Mouse (Mus musculus) forebrain, embryonic 13.5 days (tissue): ENCODE results near the gene Tceal9. TPM values are rescaled to one million over a fixed set of nuclear protein-coding genes. Genes with fewer than 3 reads are reported as not detected.
"Not testable (repeated sequence)": the region's sequence is repeated elsewhere in the genome, so short reads cannot be mapped to it uniquely, and the experiment has no call there.

Experiments used
- ATAC-seq: fragments of 200-750 bp; cut with Nextera tagmentation; 2 replicates; pipeline ENCODE4 v1.8.0; 2017
- H3K27ac ChIP-seq: fragments of 300-500 bp; sonication (generic); 2 replicates; pipeline ENCODE4 v1.5.1; 2015; ENCODE audit warnings: inconsistent platforms, mild to moderate bottlenecking, moderate library complexity
- H3K27me3 ChIP-seq: fragments of 300-500 bp; sonication (generic); 2 replicates; pipeline ENCODE4 v1.6.1; 2015; ENCODE audit warnings: mild to moderate bottlenecking, inconsistent platforms
- H3K36me3 ChIP-seq: fragments of 300-500 bp; sonication (generic); 2 replicates; pipeline ENCODE4 v1.6.1; 2015; ENCODE audit warnings: mild to moderate bottlenecking, inconsistent platforms; ENCODE audit not compliant: poor library complexity, severe bottlenecking
- H3K4me1 ChIP-seq: fragments of 300-500 bp; sonication (generic); 2 replicates; pipeline ENCODE4 v1.6.1; 2015; ENCODE audit warnings: inconsistent platforms
- H3K4me2 ChIP-seq: fragments of 300-500 bp; sonication (generic); 2 replicates; pipeline ENCODE4 v1.6.1; 2015; ENCODE audit warnings: inconsistent platforms, mild to moderate bottlenecking, moderate library complexity
- H3K4me3 ChIP-seq: fragments of 300-500 bp; sonication (generic); 2 replicates; pipeline ENCODE4 v1.5.1; 2015; ENCODE audit warnings: mild to moderate bottlenecking, inconsistent platforms
- H3K9ac ChIP-seq: fragments of 300-500 bp; sonication (generic); 2 replicates; pipeline ENCODE4 v1.6.1; 2015; ENCODE audit warnings: mild to moderate bottlenecking, inconsistent platforms
- H3K9me3 ChIP-seq: fragments of 300-500 bp; sonication (generic); replicated peaks from 2 replicates; pipeline ENCODE4 v1.6.1; 2016; ENCODE audit warnings: inconsistent platforms
- WGBS: fragments of 180-500 bp; shearing (Covaris S2); methylation state at CpG from one replicate; pipeline ENCODE4 v1.1.7; 2015; 5-methylcytosine and 5-hydroxymethylcytosine counted together
- polyA plus RNA-seq: library from polyadenylated mRNA; unstranded; fragments of >200 nt; fragmentation: Nextera tagmentation; extraction: Ambion mirVana; gene quantifications from 2 replicates; pipeline ENCODE4 v1.2.1, GENCODE M21; 2015

The Tceal9 gene
- 385 and 419 TPM in 2 replicates for polyA plus RNA-seq

- peak within 1 kb of the TSS; percentile 61 for H3K4me3 ChIP-seq
Observed at GRCm38 (mm10) chrX:136244574-136245229, at the start of gene Tceal9. Gene Tceal9, plus strand, starts transcription at chrX:136245079.

GRCm38 (mm10) chrX:136195193-136195944 lies 49.5 kb upstream of the Tceal9 start:
- no peak overlapping the region for H3K27ac ChIP-seq
- H3K9me3 ChIP-seq = no peaks in the 10 kb centered on the region
- H3K9ac ChIP-seq = no peak overlapping the region
- H3K4me1 ChIP-seq = no peaks in the 10 kb centered on the region
- H3K4me3 ChIP-seq = no peak overlapping the region
- WGBS = 83% methylated on average over 16 of the region's 16 CpGs
- no peaks in the 10 kb centered on the region for H3K36me3 ChIP-seq
- H3K4me2 ChIP-seq = no peak overlapping the region
- H3K27me3 ChIP-seq = no peaks in the 10 kb centered on the region; the same call in 1 of the 2 replicates
- no peak for ATAC-seq

More at GRCm38 (mm10) chrX:136244574-136245229, at the start of gene Tceal9:
- WGBS = 17% methylated on average over 20 of the region's 20 CpGs
- no peaks in the 10 kb centered on the region for H3K27me3 ChIP-seq
- H3K4me1 ChIP-seq = peaks cover 4% of the 10 kb centered on the region; the same call in 1 of the 2 replicates
- no peaks in the 10 kb centered on the region for H3K9me3 ChIP-seq
- H3K36me3 ChIP-seq = peaks cover 12% of the 10 kb centered on the region; the same call in 1 of the 2 replicates
- peak within 1 kb of the TSS; percentile 83 for H3K27ac ChIP-seq
- peak within 1 kb of the TSS; percentile 55 for H3K4me2 ChIP-seq
- H3K9ac ChIP-seq = peak within 1 kb of the TSS; percentile 77
- peak; percentile 96 for ATAC-seq

- Histone ChIP-seq H3K9ac (no peak overlapping the region), H3K4me3 (no peak overlapping the region), H3K27ac (no peak overlapping the region), H3K4me1 (no peaks in the 10 kb centered on the region), H3K9me3 (no peaks in the 10 kb centered on the region), H3K27me3 (no peaks in the 10 kb centered on the region; the same call in 1 of the 2 replicates), H3K36me3 (no peaks in the 10 kb centered on the region), H3K4me2 (no peak overlapping the region)
- ATAC-seq = no peak
- 28% methylated on average over 1 of the region's 1 CpGs for WGBS
Observed at GRCm38 (mm10) chrX:136196873-136197272, 48.0 kb upstream of the Tceal9 start.

GRCm38 (mm10) chrX:136203257-136203656 lies 41.6 kb upstream of the Tceal9 start:
- peaks cover 2% of the 10 kb centered on the region; the same call in 1 of the 2 replicates for H3K27me3 ChIP-seq
- H3K27ac ChIP-seq = no peak overlapping the region

GRCm38 (mm10) chrX:136203664-136204066 lies 41.2 kb upstream of the Tceal9 start, which contains the start of gene Tceal5:
Gene Tceal5, minus strand, starts transcription at chrX:136203876.
- no peaks in the 10 kb centered on the region for H3K9me3 ChIP-seq
- H3K36me3 ChIP-seq = no peaks in the 10 kb centered on the region
- H3K4me3 ChIP-seq = peak within 1 kb of the TSS; percentile 41
- 21% methylated on average over 9 of the region's 9 CpGs for WGBS
- peaks cover 2% of the 10 kb centered on the region; the same call in 1 of the 2 replicates for H3K27me3 ChIP-seq
- peak within 1 kb of the TSS; percentile 58 for H3K4me2 ChIP-seq
- ATAC-seq = peak; percentile 94
- H3K4me1 ChIP-seq = no peaks in the 10 kb centered on the region
- no peak within 1 kb of the TSS for H3K27ac ChIP-seq
- peak within 1 kb of the TSS; percentile 58 for H3K9ac ChIP-seq

More at GRCm38 (mm10) chrX:136203257-136203656, 41.6 kb upstream of the Tceal9 start:
- Histone ChIP-seq H3K9me3 (no peaks in the 10 kb centered on the region), H3K4me1 (no peaks in the 10 kb centered on the region), H3K4me2 (peak overlapping the region; percentile 58), H3K36me3 (no peaks in the 10 kb centered on the region), H3K4me3 (peak overlapping the region; percentile 41), H3K9ac (peak overlapping the region; percentile 58)
- no peak; the same call in 1 of the 2 replicates for ATAC-seq
- WGBS = 17% methylated on average over 7 of the region's 7 CpGs

- Histone ChIP-seq H3K27me3 (peaks cover 2% of the 10 kb centered on the region; the same call in 1 of the 2 replicates), H3K4me3 (no peak overlapping the region), H3K4me1 (no peaks in the 10 kb centered on the region), H3K9me3 (no peaks in the 10 kb centered on the region), H3K27ac (no peak overlapping the region), H3K36me3 (no peaks in the 10 kb centered on the region), H3K4me2 (no peak overlapping the region), H3K9ac (no peak overlapping the region)
- ATAC-seq = no peak
- 81% methylated on average over 6 of the region's 6 CpGs for WGBS
Observed at GRCm38 (mm10) chrX:136204406-136204805, 40.5 kb upstream of the Tceal9 start.

GRCm38 (mm10) chrX:136213396-136213795 lies 31.5 kb upstream of the Tceal9 start:
- Histone ChIP-seq H3K9ac (no peak overlapping the region), H3K9me3 (no peaks in the 10 kb centered on the region), H3K4me3 (no peak overlapping the region), H3K27me3 (no peaks in the 10 kb centered on the region; the same call in 1 of the 2 replicates), H3K4me2 (no peak overlapping the region), H3K36me3 (0 out of 2 replicates have a peak, but pooled peaks cover 4% of the 10 kb centered on the region), H3K27ac (no peak overlapping the region), H3K4me1 (no peaks in the 10 kb centered on the region)
- 85% methylated on average over 2 of the region's 2 CpGs for WGBS
- ATAC-seq = no peak

GRCm38 (mm10) chrX:136214729-136215677 lies 29.9 kb upstream of the Tceal9 start, which contains the start of the genes Tceal7 and Bex1:
Gene Tceal7, plus strand, starts transcription at chrX:136214779.
Gene Bex1, minus strand, starts transcription at chrX:136215513.
- peak; percentile 96 for ATAC-seq
- not testable (repeated sequence) for H3K27ac ChIP-seq, H3K4me1 ChIP-seq, H3K36me3 ChIP-seq, H3K9me3 ChIP-seq, H3K27me3 ChIP-seq
- peak within 1 kb of the TSS; percentile 43 for H3K4me3 ChIP-seq
- H3K4me2 ChIP-seq = peak within 1 kb of the TSS; percentile 57
- H3K9ac ChIP-seq = peak within 1 kb of the TSS; percentile 60
- 18% methylated on average over 10 of the region's 67 CpGs for WGBS

- no peak overlapping the region for H3K9ac ChIP-seq
- no peaks in the 10 kb centered on the region for H3K27me3 ChIP-seq
- 50% methylated on average over 1 of the region's 1 CpGs for WGBS
- H3K4me2 ChIP-seq = no peak overlapping the region
- no peaks in the 10 kb centered on the region for H3K9me3 ChIP-seq
- no peak overlapping the region for H3K27ac ChIP-seq
- H3K4me1 ChIP-seq = no peaks in the 10 kb centered on the region
- ATAC-seq = no peak
- H3K36me3 ChIP-seq = 0 out of 2 replicates have a peak, but pooled peaks cover 4% of the 10 kb centered on the region
- H3K4me3 ChIP-seq = no peak overlapping the region
Observed at GRCm38 (mm10) chrX:136216303-136216702, 28.6 kb upstream of the Tceal9 start.

GRCm38 (mm10) chrX:136223714-136224113 lies 21.2 kb upstream of the Tceal9 start:
- Histone ChIP-seq H3K27me3 (no peaks in the 10 kb centered on the region), H3K36me3 (no peaks in the 10 kb centered on the region), H3K9me3 (no peaks in the 10 kb centered on the region), H3K4me1 (no peaks in the 10 kb centered on the region), H3K9ac (no peak overlapping the region), H3K4me2 (no peak overlapping the region), H3K4me3 (no peak overlapping the region), H3K27ac (no peak overlapping the region)
- ATAC-seq = no peak
- 76% methylated on average over 6 of the region's 6 CpGs for WGBS

- H3K27ac ChIP-seq = no peak overlapping the region
- H3K9ac ChIP-seq = no peak overlapping the region
- 62% methylated on average over 5 of the region's 5 CpGs for WGBS
- ATAC-seq = no peak
- no peaks in the 10 kb centered on the region for H3K9me3 ChIP-seq
- no peak overlapping the region for H3K4me3 ChIP-seq
- no peak overlapping the region for H3K4me2 ChIP-seq
- no peaks in the 10 kb centered on the region for H3K36me3 ChIP-seq
- H3K27me3 ChIP-seq = no peaks in the 10 kb centered on the region
- no peaks in the 10 kb centered on the region for H3K4me1 ChIP-seq
Observed at GRCm38 (mm10) chrX:136227768-136228167, 17.1 kb upstream of the Tceal9 start.
